Mouse (Mus musculus) hindbrain, embryonic 10.5 days (tissue): ENCODE measurements at regions not wholly inside any gene's neighbourhood (a gene's known extent, or its start where the extent isn't known, plus 50 kb on each side); places are given as distances from the start of the nearest gene placed in this dataset.
A peak's percentile ranks its signal among the peaks of the same experiment; 100 is the strongest.

Experiments used
- DNase-seq: peaks from one replicate; pipeline ENCODE4 v3.0.0-alpha.2; 2017; ENCODE audit warnings: low spot score
- H3K27ac ChIP-seq: fragments of 300-500 bp; sonication (generic); 2 replicates; pipeline ENCODE4 v1.5.1; 2016; ENCODE audit warnings: mild to moderate bottlenecking, moderate library complexity
- H3K27me3 ChIP-seq: fragments of 300-500 bp; sonication (generic); 2 replicates; pipeline ENCODE4 v1.6.1; 2016; ENCODE audit warnings: mild to moderate bottlenecking; ENCODE audit not compliant: poor library complexity, insufficient read depth, severe bottlenecking
- H3K36me3 ChIP-seq: fragments of 300-500 bp; sonication (generic); 2 replicates; pipeline ENCODE4 v1.6.1; 2016; ENCODE audit warnings: mild to moderate bottlenecking, moderate library complexity
- H3K4me1 ChIP-seq: fragments of 300-500 bp; sonication (generic); replicated peaks from 2 replicates; pipeline ENCODE4 v1.6.1; 2016; ENCODE audit warnings: mild to moderate bottlenecking
- H3K4me3 ChIP-seq: fragments of 300-500 bp; sonication (generic); 2 replicates; pipeline ENCODE4 v1.5.1; 2016; ENCODE audit warnings: mild to moderate bottlenecking, moderate library complexity
- H3K9me3 ChIP-seq: fragments of 300-500 bp; sonication (generic); 2 replicates; pipeline ENCODE4 v1.6.1; 2016; ENCODE audit warnings: mild to moderate bottlenecking, moderate library complexity
- WGBS: fragments of 180-500 bp; shearing (Covaris S2); methylation state at CpG from one replicate; pipeline ENCODE4 v1.1.7; 2016; 5-methylcytosine and 5-hydroxymethylcytosine counted together

GRCm38 (mm10) chr13:107261479-107262050 is 239.6 kb upstream of the Kif2a start:
- Histone ChIP-seq H3K27ac (no peak overlapping the region), H3K4me1 (no peaks in the 10 kb centered on the region), H3K9me3 (no peaks in the 10 kb centered on the region), H3K4me3 (no peak overlapping the region), H3K36me3 (no peaks in the 10 kb centered on the region), H3K27me3 (no peaks in the 10 kb centered on the region)
- DNase-seq, result no peak
- 52% methylated on average over 6 of the region's 6 CpGs for whole genome bisulfite sequencing

- DNase-seq, result no peak
- Histone ChIP-seq H3K36me3 (no peaks in the 10 kb centered on the region), H3K27ac (no peak overlapping the region), H3K4me3 (no peak overlapping the region), H3K4me1 (no peaks in the 10 kb centered on the region), H3K9me3 (no peaks in the 10 kb centered on the region), H3K27me3 (no peaks in the 10 kb centered on the region)
- WGBS, result 90% methylated on average over 4 of the region's 4 CpGs
Observed at GRCm38 (mm10) chr13:107260274-107260673, 238.3 kb upstream of the Kif2a start.

- Histone ChIP-seq H3K4me3 (no peak overlapping the region), H3K27ac (no peak overlapping the region), H3K9me3 (no peaks in the 10 kb centered on the region), H3K36me3 (no peaks in the 10 kb centered on the region), H3K4me1 (peaks cover 13% of the 10 kb centered on the region), H3K27me3 (0 out of 2 replicates have a peak, but pooled peaks cover 11% of the 10 kb centered on the region)
- 46% methylated on average over 9 of the region's 9 CpGs for WGBS
- DNase-seq, result no peak
Observed at GRCm38 (mm10) chr13:107247792-107248505, 226.0 kb upstream of the Kif2a start.

GRCm38 (mm10) chr13:107246956-107247751 is 225.2 kb upstream of the Kif2a start:
- WGBS, result 28% methylated on average over 17 of the region's 17 CpGs
- Histone ChIP-seq H3K36me3 (no peaks in the 10 kb centered on the region), H3K4me1 (peaks cover 13% of the 10 kb centered on the region), H3K27ac (peak overlapping the region; percentile 66), H3K9me3 (no peaks in the 10 kb centered on the region), H3K27me3 (0 out of 2 replicates have a peak, but pooled peaks cover 11% of the 10 kb centered on the region), H3K4me3 (peak overlapping the region; percentile 39)
- peak; percentile 15 for DNase-seq

- H3K27me3 ChIP-seq, result 0 out of 2 replicates have a peak, but pooled peaks cover 11% of the 10 kb centered on the region
- H3K4me1 ChIP-seq, result peaks cover 13% of the 10 kb centered on the region
- 77% methylated on average over 3 of the region's 3 CpGs for WGBS
- H3K27ac ChIP-seq, result no peak overlapping the region
- no peak overlapping the region for H3K4me3 ChIP-seq
- no peaks in the 10 kb centered on the region for H3K36me3 ChIP-seq
- H3K9me3 ChIP-seq, result 0 out of 2 replicates have a peak, but pooled peaks cover 5% of the 10 kb centered on the region
- DNase-seq, result no peak
Observed at GRCm38 (mm10) chr13:107244173-107244572, 222.2 kb upstream of the Kif2a start.

- 0 out of 2 replicates have a peak, but pooled peaks cover 5% of the 10 kb centered on the region for H3K9me3 ChIP-seq
- H3K27ac ChIP-seq, result no peak overlapping the region
- no peaks in the 10 kb centered on the region for H3K27me3 ChIP-seq
- no peak for DNase-seq
- no peak overlapping the region for H3K4me3 ChIP-seq
- no peaks in the 10 kb centered on the region for H3K36me3 ChIP-seq
- 67% methylated on average over 4 of the region's 4 CpGs for WGBS
- H3K4me1 ChIP-seq, result no peaks in the 10 kb centered on the region
Observed at GRCm38 (mm10) chr13:107239035-107239387, 217.1 kb upstream of the Kif2a start.

GRCm38 (mm10) chr13:107238364-107239034 is 216.6 kb upstream of the Kif2a start:
- H3K4me1 ChIP-seq, result no peaks in the 10 kb centered on the region
- DNase-seq, result no peak
- H3K36me3 ChIP-seq, result no peaks in the 10 kb centered on the region
- H3K27ac ChIP-seq, result no peak overlapping the region
- WGBS, result 76% methylated on average over 9 of the region's 9 CpGs
- no peaks in the 10 kb centered on the region for H3K27me3 ChIP-seq
- no peak overlapping the region for H3K4me3 ChIP-seq
- H3K9me3 ChIP-seq, result 0 out of 2 replicates have a peak, but pooled peaks cover 5% of the 10 kb centered on the region

- DNase-seq, result no peak
- H3K27ac ChIP-seq, result no peak overlapping the region
- H3K9me3 ChIP-seq, result no peaks in the 10 kb centered on the region
- no peaks in the 10 kb centered on the region for H3K36me3 ChIP-seq
- H3K4me1 ChIP-seq, result peaks cover 4% of the 10 kb centered on the region; the same call in 1 of the 2 replicates
- 80% methylated on average over 5 of the region's 5 CpGs for WGBS
- H3K4me3 ChIP-seq, result no peak overlapping the region
- no peaks in the 10 kb centered on the region for H3K27me3 ChIP-seq
Observed at GRCm38 (mm10) chr13:107219456-107219855, 197.5 kb upstream of the Kif2a start.

GRCm38 (mm10) chr13:107218351-107218750 is 196.4 kb upstream of the Kif2a start:
- Histone ChIP-seq H3K27ac (no peak overlapping the region), H3K36me3 (no peaks in the 10 kb centered on the region), H3K4me1 (peaks cover 4% of the 10 kb centered on the region; the same call in 1 of the 2 replicates), H3K27me3 (no peaks in the 10 kb centered on the region), H3K9me3 (no peaks in the 10 kb centered on the region), H3K4me3 (no peak overlapping the region)
- DNase-seq, result no peak
- 65% methylated on average over 8 of the region's 8 CpGs for WGBS

- 84% methylated on average over 6 of the region's 6 CpGs for WGBS
Observed at GRCm38 (mm10) chr13:107217825-107218224, 195.9 kb upstream of the Kif2a start.

GRCm38 (mm10) chr13:107213281-107213680 is 191.4 kb upstream of the Kif2a start:
- no peak overlapping the region for H3K4me3 ChIP-seq
- WGBS, result 32% methylated on average over 2 of the region's 2 CpGs
- H3K9me3 ChIP-seq, result no peaks in the 10 kb centered on the region
- DNase-seq, result no peak
- no peaks in the 10 kb centered on the region; the same call in none of the 2 replicates for H3K27me3 ChIP-seq
- H3K4me1 ChIP-seq, result peaks cover 8% of the 10 kb centered on the region
- no peaks in the 10 kb centered on the region for H3K36me3 ChIP-seq
- no peak overlapping the region for H3K27ac ChIP-seq

More at GRCm38 (mm10) chr13:107217825-107218224, 195.9 kb upstream of the Kif2a start:
- no peaks in the 10 kb centered on the region for H3K27me3 ChIP-seq
- DNase-seq, result no peak
- no peaks in the 10 kb centered on the region for H3K9me3 ChIP-seq
- H3K4me1 ChIP-seq, result peaks cover 4% of the 10 kb centered on the region; the same call in 1 of the 2 replicates
- no peak overlapping the region for H3K4me3 ChIP-seq
- no peak overlapping the region for H3K27ac ChIP-seq
- no peaks in the 10 kb centered on the region for H3K36me3 ChIP-seq

GRCm38 (mm10) chr13:107210676-107211075 is 188.8 kb upstream of the Kif2a start:
- no peak overlapping the region for H3K4me3 ChIP-seq
- 89% methylated on average over 6 of the region's 6 CpGs for WGBS
- peaks cover 14% of the 10 kb centered on the region for H3K4me1 ChIP-seq
- DNase-seq, result no peak
- no peaks in the 10 kb centered on the region for H3K9me3 ChIP-seq
- no peak overlapping the region for H3K27ac ChIP-seq
- H3K36me3 ChIP-seq, result no peaks in the 10 kb centered on the region
- no peaks in the 10 kb centered on the region; the same call in none of the 2 replicates for H3K27me3 ChIP-seq
